Mouse (Mus musculus): ENCODE results near the gene Ms4a6b. TPM values are rescaled to one million over a fixed set of nuclear protein-coding genes. Genes with fewer than 3 reads are reported as not detected.
"Not testable (repeated sequence)": the region's sequence is repeated elsewhere in the genome, so short reads cannot be mapped to it uniquely, and the experiment has no call there.

Gene Ms4a6b
- total RNA-seq (2014; rRNA removed; ENCODE audit: low replicate concordance) (3.5 and 15.3 TPM in 2 replicates), polyA plus RNA-seq (2015; fragmentation: Nextera tagmentation; extraction: Ambion mirVana) (2.5 and 2.8 TPM in 2 replicates)

DNA sequence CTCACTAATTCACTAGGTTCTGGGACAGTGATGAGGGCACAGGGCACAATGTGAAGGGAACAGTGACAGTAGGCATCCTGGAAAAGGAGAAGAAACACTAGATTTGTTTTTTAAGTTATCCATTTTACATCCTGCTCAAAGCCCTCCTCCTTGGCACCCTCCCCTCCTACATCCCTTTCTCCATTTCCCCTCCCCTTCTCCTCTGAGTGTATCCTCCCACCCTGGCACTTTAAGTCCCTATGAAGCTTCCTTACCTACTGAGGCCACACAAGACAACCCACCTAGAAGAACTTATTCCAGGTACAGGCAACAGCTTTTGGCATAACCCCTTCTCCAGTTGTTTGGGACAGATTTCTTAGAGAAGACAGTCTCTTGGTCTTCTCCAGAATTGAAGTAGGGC lies at the start of gene Ms4a6b:
Gene Ms4a6b (plus strand): TSS at position 267 of the 400 bp plus-strand sequence.
- H3K36me3 ChIP-seq (replicated peaks; ENCODE audit: control insufficient read depth, insufficient read depth, low read length) = no peaks in the 10 kb centered on the region
- no peak within 1 kb of the TSS for H3K4me3 ChIP-seq (ENCODE audit: low read depth, low read length)
- no peaks in the 10 kb centered on the region for H3K4me1 ChIP-seq (ENCODE audit: control insufficient read depth, insufficient read depth)
- ATAC-seq (ENCODE audit: insufficient read depth, low read depth) = no peak
- no peak within 1 kb of the TSS for H3K9ac ChIP-seq (replicated peaks; ENCODE audit: low read depth, low read length)
- H3K4me2 ChIP-seq (ENCODE audit: low read depth, low read length) = no peak within 1 kb of the TSS
- no peaks in the 10 kb centered on the region for H3K9me3 ChIP-seq (replicated peaks; ENCODE audit: control insufficient read depth, low read length)
- TF ChIP-seq CTCF (IDR thresholded peaks at IDR 0.05; ENCODE audit: low read depth) = no peak
- no peak for TF ChIP-seq EP300 (IDR thresholded peaks at IDR 0.05; ENCODE audit: low read depth)
- H3K27ac ChIP-seq (ENCODE audit: low read depth) = no peak within 1 kb of the TSS
- no peaks in the 10 kb centered on the region for H3K27me3 ChIP-seq (ENCODE audit: control insufficient read depth, insufficient read depth, low read length)
- DNase-seq (ENCODE audit: low spot score) = no peak

DNA sequence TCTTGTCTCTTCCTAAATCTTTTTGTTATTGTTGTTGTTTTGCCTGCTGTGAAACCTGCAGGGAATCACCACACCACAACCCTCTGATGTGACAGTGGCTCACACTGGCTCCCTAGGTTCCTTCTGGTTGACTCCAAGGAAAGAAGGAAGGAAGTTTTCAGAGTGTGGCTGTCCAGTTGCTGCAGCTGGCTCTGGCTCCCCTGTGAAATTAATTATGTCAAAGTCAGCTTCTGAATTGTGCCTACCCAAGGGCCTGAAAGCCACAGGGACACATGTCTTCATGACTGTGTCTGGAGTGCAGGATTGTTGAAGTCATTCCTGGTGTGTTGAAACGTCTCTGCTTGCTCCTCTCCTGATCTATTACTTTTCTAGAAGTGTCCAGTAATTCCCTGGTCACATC lies 48.0 kb upstream of the Ms4a6b start:
- H3K9ac ChIP-seq (replicated peaks; ENCODE audit: low read depth, low read length); ATAC-seq (ENCODE audit: insufficient read depth, low read depth); H3K27ac ChIP-seq (ENCODE audit: low read depth); H3K27me3 ChIP-seq (ENCODE audit: control insufficient read depth, insufficient read depth, low read length); H3K36me3 ChIP-seq (replicated peaks; ENCODE audit: control insufficient read depth, insufficient read depth, low read length); DNase-seq (ENCODE audit: low spot score); H3K4me3 ChIP-seq (ENCODE audit: low read depth, low read length); H3K4me2 ChIP-seq (ENCODE audit: low read depth, low read length); H3K9me3 ChIP-seq (replicated peaks; ENCODE audit: control insufficient read depth, low read length); H3K4me1 ChIP-seq (ENCODE audit: control insufficient read depth, insufficient read depth): not testable (repeated sequence)
- WGBS = 39% methylated on average over 1 of the region's 1 CpGs

- WGBS = 60% methylated on average over 4 of the region's 4 CpGs
- ATAC-seq (ENCODE audit: insufficient read depth, low read depth); H3K4me2 ChIP-seq (ENCODE audit: low read depth, low read length): not testable (repeated sequence)
Observed at GRCm38 (mm10) chr19:11469215-11469614, 47.1 kb upstream of the Ms4a6b start, which contains the start of gene Ms4a6c. Gene Ms4a6c (plus strand): TSS chr19:11469366.

GRCm38 (mm10) chr19:11479714-11480113 lies 36.6 kb upstream of the Ms4a6b start:
- Histone ChIP-seq H3K9ac (replicated peaks; ENCODE audit: low read depth, low read length) (no peak overlapping the region), H3K27ac (ENCODE audit: low read depth) (no peak overlapping the region), H3K4me3 (ENCODE audit: low read depth, low read length) (no peak overlapping the region), H3K27me3 (ENCODE audit: control insufficient read depth, insufficient read depth, low read length) (no peaks in the 10 kb centered on the region), H3K4me1 (ENCODE audit: control insufficient read depth, insufficient read depth) (no peaks in the 10 kb centered on the region), H3K4me2 (ENCODE audit: low read depth, low read length) (no peak overlapping the region), H3K36me3 (replicated peaks; ENCODE audit: control insufficient read depth, insufficient read depth, low read length) (no peaks in the 10 kb centered on the region), H3K9me3 (replicated peaks; ENCODE audit: control insufficient read depth, low read length) (no peaks in the 10 kb centered on the region)
- WGBS = 75% methylated on average over 2 of the region's 2 CpGs
- ATAC-seq (ENCODE audit: insufficient read depth, low read depth) (no peak), DNase-seq (ENCODE audit: low spot score) (no peak)
- TF ChIP-seq CTCF (IDR thresholded peaks at IDR 0.05; ENCODE audit: low read depth) (no peak), EP300 (IDR thresholded peaks at IDR 0.05; ENCODE audit: low read depth) (no peak)

More at GRCm38 (mm10) chr19:11469215-11469614, 47.1 kb upstream of the Ms4a6b start, which contains the start of gene Ms4a6c:
- H3K9ac ChIP-seq (replicated peaks; ENCODE audit: low read depth, low read length); H3K9me3 ChIP-seq (replicated peaks; ENCODE audit: control insufficient read depth, low read length); H3K4me3 ChIP-seq (ENCODE audit: low read depth, low read length); H3K36me3 ChIP-seq (replicated peaks; ENCODE audit: control insufficient read depth, insufficient read depth, low read length); H3K27ac ChIP-seq (ENCODE audit: low read depth); H3K4me1 ChIP-seq (ENCODE audit: control insufficient read depth, insufficient read depth); H3K27me3 ChIP-seq (ENCODE audit: control insufficient read depth, insufficient read depth, low read length); DNase-seq (ENCODE audit: low spot score): not testable (repeated sequence)

DNA sequence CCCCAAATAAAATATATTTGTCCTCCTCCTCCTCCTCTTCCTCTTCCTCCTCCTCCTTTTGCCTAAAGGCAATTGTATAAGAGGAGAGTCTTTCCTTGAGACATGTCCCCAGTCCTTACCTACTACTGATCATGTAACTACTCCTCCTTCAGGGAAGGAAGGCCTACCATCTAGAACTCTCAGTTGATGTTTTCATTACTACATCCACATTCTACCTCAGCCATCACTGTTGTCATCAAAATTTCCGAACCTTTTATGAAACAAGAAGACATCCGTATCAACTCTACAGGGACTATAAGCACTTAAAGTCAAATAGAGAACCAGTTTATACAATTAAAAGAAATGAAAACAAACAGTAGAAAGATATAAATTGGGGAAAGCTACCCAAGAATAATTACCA lies 33.6 kb upstream of the Ms4a6b start:
- Histone ChIP-seq H3K4me3 (ENCODE audit: low read depth, low read length) (no peak overlapping the region), H3K4me1 (ENCODE audit: control insufficient read depth, insufficient read depth) (no peaks in the 10 kb centered on the region), H3K27ac (ENCODE audit: low read depth) (no peak overlapping the region), H3K27me3 (ENCODE audit: control insufficient read depth, insufficient read depth, low read length) (no peaks in the 10 kb centered on the region), H3K9ac (replicated peaks; ENCODE audit: low read depth, low read length) (no peak overlapping the region), H3K4me2 (ENCODE audit: low read depth, low read length) (no peak overlapping the region), H3K9me3 (replicated peaks; ENCODE audit: control insufficient read depth, low read length) (no peaks in the 10 kb centered on the region), H3K36me3 (replicated peaks; ENCODE audit: control insufficient read depth, insufficient read depth, low read length) (no peaks in the 10 kb centered on the region)
- WGBS = 76% methylated on average over 2 of the region's 2 CpGs
- ATAC-seq (ENCODE audit: insufficient read depth, low read depth) = no peak
- DNase-seq (ENCODE audit: low spot score) = no peak
- TF ChIP-seq CTCF (IDR thresholded peaks at IDR 0.05; ENCODE audit: low read depth) (no peak), EP300 (IDR thresholded peaks at IDR 0.05; ENCODE audit: low read depth) (no peak)

- Histone ChIP-seq H3K9ac (replicated peaks; ENCODE audit: low read depth, low read length) (no peak overlapping the region), H3K27ac (ENCODE audit: low read depth) (no peak overlapping the region), H3K36me3 (replicated peaks; ENCODE audit: control insufficient read depth, insufficient read depth, low read length) (no peaks in the 10 kb centered on the region), H3K9me3 (replicated peaks; ENCODE audit: control insufficient read depth, low read length) (no peaks in the 10 kb centered on the region), H3K27me3 (ENCODE audit: control insufficient read depth, insufficient read depth, low read length) (no peaks in the 10 kb centered on the region), H3K4me2 (ENCODE audit: low read depth, low read length) (no peak overlapping the region), H3K4me1 (ENCODE audit: control insufficient read depth, insufficient read depth) (no peaks in the 10 kb centered on the region), H3K4me3 (ENCODE audit: low read depth, low read length) (no peak overlapping the region)
- TF ChIP-seq EP300 (IDR thresholded peaks at IDR 0.05; ENCODE audit: low read depth) (no peak), CTCF (IDR thresholded peaks at IDR 0.05; ENCODE audit: low read depth) (no peak)
- 63% methylated on average over 4 of the region's 4 CpGs for WGBS
- DNase-seq (ENCODE audit: low spot score) = no peak
- ATAC-seq (ENCODE audit: insufficient read depth, low read depth) = no peak
Observed at GRCm38 (mm10) chr19:11483941-11484340, 32.4 kb upstream of the Ms4a6b start.

All from heart, postnatal 0 days (tissue).